Mouse (Mus musculus) CD4-positive, CD25-positive, alpha-beta regulatory T cell, adult 2 months (primary cell): ENCODE data around the gene Gzmk.
"Not testable (repeated sequence)": the region's sequence is repeated elsewhere in the genome, so short reads cannot be mapped to it uniquely, and the experiment has no call there.

Source experiments
- DNase-seq: peaks from one replicate; pipeline ENCODE4 v3.0.0-alpha.2; 2012; ENCODE audit warnings: low read depth, low spot score

Gzmk gene

GRCm38 (mm10) chr13:113225811-113226210 is at the start of gene Gzmk:
TSS of gene Gzmk (minus strand) at chr13:113225908.
- peak; percentile 43 for DNase-seq

- no peak for DNase-seq
Measured at GRCm38 (mm10) chr13:113271189-113271588, 45.5 kb upstream of the Gzmk start.

- DNase-seq = peak; percentile 82
Measured at GRCm38 (mm10) chr13:113269777-113270776, 44.4 kb upstream of the Gzmk start.

GRCm38 (mm10) chr13:113267204-113267603 is 41.5 kb upstream of the Gzmk start:
- DNase-seq = no peak

- peak; percentile 80 for DNase-seq
Measured at GRCm38 (mm10) chr13:113266495-113266951, 40.8 kb upstream of the Gzmk start.

GRCm38 (mm10) chr13:113265257-113265656 is 39.5 kb upstream of the Gzmk start:
- DNase-seq = peak; percentile 59

GRCm38 (mm10) chr13:113262822-113263221 is 37.1 kb upstream of the Gzmk start:
- no peak for DNase-seq

GRCm38 (mm10) chr13:113259237-113259636 is 33.5 kb upstream of the Gzmk start:
- DNase-seq = no peak

GRCm38 (mm10) chr13:113257190-113257589 is 31.5 kb upstream of the Gzmk start:
- DNase-seq = peak; percentile 41

- DNase-seq = no peak
Measured at GRCm38 (mm10) chr13:113256766-113257165, 31.1 kb upstream of the Gzmk start.

- DNase-seq = not testable (repeated sequence)
Measured at GRCm38 (mm10) chr13:113252580-113252979, 26.9 kb upstream of the Gzmk start.

GRCm38 (mm10) chr13:113245025-113245424 is 19.3 kb upstream of the Gzmk start:
- DNase-seq = peak; percentile 15

- DNase-seq = peak; percentile 34
Measured at GRCm38 (mm10) chr13:113242129-113242528, 16.4 kb upstream of the Gzmk start.

- peak; percentile 35 for DNase-seq
Measured at GRCm38 (mm10) chr13:113227666-113228463, 2.2 kb upstream of the Gzmk start.

GRCm38 (mm10) chr13:113227076-113227475 is 1.4 kb upstream of the Gzmk start:
- no peak for DNase-seq

GRCm38 (mm10) chr13:113224105-113224504 is 1.6 kb downstream of the Gzmk start:
- DNase-seq = no peak

- DNase-seq = no peak
Measured at GRCm38 (mm10) chr13:113221851-113222250, 3.9 kb downstream of the Gzmk start.

- DNase-seq = no peak
Measured at GRCm38 (mm10) chr13:113213865-113214264, 11.8 kb downstream of the Gzmk start.

GRCm38 (mm10) chr13:113212401-113212800 is 13.3 kb downstream of the Gzmk start:
- no peak for DNase-seq

GRCm38 (mm10) chr13:113211345-113211744 is 14.4 kb downstream of the Gzmk start:
- peak; percentile 40 for DNase-seq

GRCm38 (mm10) chr13:113209624-113210023 is 16.1 kb downstream of the Gzmk start, which contains the start of gene Esm1:
TSS of gene Esm1 (plus strand) at chr13:113209659.
- DNase-seq = peak; percentile 28

GRCm38 (mm10) chr13:113205346-113205745 is 20.4 kb downstream of the Gzmk start:
- no peak for DNase-seq
